Mouse (Mus musculus) ZHBTc4 (cell line): ENCODE measurements at regions not wholly inside any gene's neighbourhood (a gene's known extent, or its start where the extent isn't known, plus 50 kb on each side); places are given as distances from the start of the nearest gene placed in this dataset.

Source experiments
- DNase-seq: peaks from one replicate; pipeline ENCODE4 v3.0.0-alpha.2; 2011; ENCODE audit warnings: low read depth, low spot score

GRCm38 (mm10) chr13:72023666-72024065 is 60.1 kb upstream of the Irx1 start:
- DNase-seq: no peak

GRCm38 (mm10) chr13:72043930-72044470 is 80.5 kb upstream of the Irx1 start:
- no peak for DNase-seq

GRCm38 (mm10) chr13:72056469-72056868 is 92.9 kb upstream of the Irx1 start:
- no peak for DNase-seq

- DNase-seq: no peak
Measured at GRCm38 (mm10) chr13:72061659-72062058, 98.1 kb upstream of the Irx1 start.

- no peak for DNase-seq
Measured at GRCm38 (mm10) chr13:72063278-72063761, 99.8 kb upstream of the Irx1 start.

GRCm38 (mm10) chr13:72096585-72096984 is 133.1 kb upstream of the Irx1 start:
- peak; percentile 9 for DNase-seq

GRCm38 (mm10) chr13:72097268-72097667 is 133.7 kb upstream of the Irx1 start:
- DNase-seq: no peak

- DNase-seq: no peak
Measured at GRCm38 (mm10) chr13:72097811-72098210, 134.3 kb upstream of the Irx1 start.

GRCm38 (mm10) chr13:72100741-72101140 is 137.2 kb upstream of the Irx1 start:
- DNase-seq: no peak

DNA sequence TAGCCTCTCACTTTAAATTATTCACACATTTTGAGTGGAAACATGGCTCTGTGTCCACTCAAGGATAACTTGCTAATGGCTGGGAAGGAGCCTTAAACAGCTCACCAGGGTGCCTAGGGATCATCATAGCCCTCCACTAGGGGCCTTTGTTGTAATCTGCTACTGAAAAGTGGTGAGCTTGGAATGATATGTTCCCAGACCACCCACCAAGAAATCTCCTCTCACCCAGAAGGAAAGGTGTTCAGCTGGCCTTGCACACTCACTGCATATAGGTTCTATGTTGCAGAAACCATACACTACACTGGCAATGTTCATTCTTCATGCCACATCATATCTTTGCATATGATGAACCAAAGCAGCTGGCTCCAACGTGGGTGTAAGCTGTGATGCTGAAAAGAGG is 145.1 kb upstream of the Irx1 start:
- DNase-seq: peak; percentile 7

- no peak for DNase-seq
Measured at GRCm38 (mm10) chr13:72113942-72114341, 150.4 kb upstream of the Irx1 start.

DNA sequence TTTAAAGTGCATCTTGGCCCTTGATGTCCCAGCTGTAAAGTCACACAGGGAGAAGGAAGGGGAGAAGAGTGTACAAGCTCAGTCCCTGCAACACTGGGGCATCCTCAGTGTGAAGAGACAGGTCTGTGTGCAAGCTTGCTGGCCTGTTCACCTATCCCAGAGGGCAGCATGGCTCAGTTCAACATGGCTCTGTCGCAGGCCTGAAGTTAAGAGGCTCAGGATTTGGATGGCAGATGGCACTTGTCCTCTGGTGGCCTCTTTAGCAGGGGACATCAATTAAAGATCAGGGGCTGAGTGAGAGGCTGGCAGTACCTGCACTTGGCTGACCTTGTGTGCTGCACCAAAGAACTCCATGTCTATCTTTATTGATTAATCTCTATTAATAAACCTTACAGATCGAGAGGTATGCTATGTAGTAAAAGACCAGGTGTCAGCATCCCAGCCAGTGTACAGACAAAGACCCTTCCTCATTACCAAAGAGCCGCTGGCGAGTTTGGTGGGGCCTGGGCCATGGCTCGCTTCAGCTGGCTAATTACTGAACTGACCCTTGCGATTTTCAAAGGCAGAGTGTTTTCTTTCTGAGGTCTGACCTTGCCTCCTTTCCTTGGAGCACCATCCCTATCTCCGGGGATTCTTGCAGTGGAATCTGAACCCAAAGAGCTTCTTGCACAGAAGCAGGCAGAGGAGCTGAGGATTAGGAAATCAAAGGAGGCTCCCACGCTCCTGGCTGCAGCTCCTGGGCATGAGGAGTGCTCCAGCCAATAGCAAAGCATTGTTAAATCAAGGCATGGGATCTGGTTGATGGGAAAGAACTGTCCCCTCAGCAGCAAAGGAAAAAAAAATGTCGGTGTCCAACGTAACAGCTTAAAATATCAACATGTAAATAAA is 151.5 kb upstream of the Irx1 start:
- no peak for DNase-seq

DNA sequence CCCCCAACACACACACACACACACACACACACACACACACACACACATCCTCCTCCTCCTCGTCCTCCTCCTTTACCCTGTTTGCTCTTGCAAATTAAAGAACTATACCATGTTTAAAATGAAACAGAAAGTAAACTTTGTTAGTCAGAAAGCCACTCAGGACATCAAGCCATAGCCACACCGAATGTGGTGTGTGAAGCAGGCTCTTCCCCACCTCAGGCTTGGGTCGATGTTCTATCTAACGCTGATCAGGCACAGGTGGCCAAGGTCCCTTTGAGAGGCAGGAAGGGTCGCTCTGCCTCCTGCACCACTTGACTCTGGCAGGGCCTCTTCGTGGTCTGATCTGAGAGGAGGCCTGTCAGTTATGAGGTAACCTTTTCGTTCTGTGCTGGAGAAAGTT is 156.9 kb upstream of the Irx1 start:
- no peak for DNase-seq

GRCm38 (mm10) chr13:72120911-72121553 is 157.5 kb upstream of the Irx1 start:
- DNase-seq: no peak

DNA sequence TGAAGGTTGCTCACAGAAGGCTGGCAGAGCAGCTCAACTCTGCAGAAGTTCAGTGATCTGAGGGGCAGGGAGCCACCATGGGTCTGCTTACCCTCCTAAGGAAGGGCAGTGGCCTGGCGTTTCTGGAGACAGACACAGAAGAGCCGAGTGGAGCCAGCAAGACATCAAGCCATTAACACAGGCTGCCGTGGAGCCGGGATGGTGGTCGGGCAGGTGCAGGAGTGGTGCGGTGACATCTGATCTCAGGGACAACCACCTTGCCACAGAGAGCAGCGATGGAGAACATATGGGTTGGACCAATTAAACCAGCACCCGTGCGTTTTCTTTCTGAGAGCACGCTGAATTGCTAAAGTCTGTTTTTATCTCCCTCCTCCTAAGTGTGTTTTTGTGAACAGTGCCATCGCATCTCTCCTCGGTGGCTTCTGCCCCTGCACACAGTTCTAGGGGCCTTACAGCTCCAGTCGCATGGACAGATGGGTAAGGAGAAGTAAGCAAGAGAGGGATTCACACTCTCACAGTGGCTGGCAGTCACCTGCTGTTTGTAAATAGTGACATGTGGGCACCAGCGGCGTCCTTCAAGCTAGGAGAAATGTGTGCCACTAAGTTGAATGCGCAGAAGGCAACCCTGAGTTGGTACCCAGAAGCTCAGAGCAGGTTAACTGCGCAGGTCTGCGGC is 158.2 kb upstream of the Irx1 start:
- peak; percentile 2 for DNase-seq

- DNase-seq: peak; percentile 7
Measured at GRCm38 (mm10) chr13:72122230-72122627, 158.7 kb upstream of the Irx1 start.

DNA sequence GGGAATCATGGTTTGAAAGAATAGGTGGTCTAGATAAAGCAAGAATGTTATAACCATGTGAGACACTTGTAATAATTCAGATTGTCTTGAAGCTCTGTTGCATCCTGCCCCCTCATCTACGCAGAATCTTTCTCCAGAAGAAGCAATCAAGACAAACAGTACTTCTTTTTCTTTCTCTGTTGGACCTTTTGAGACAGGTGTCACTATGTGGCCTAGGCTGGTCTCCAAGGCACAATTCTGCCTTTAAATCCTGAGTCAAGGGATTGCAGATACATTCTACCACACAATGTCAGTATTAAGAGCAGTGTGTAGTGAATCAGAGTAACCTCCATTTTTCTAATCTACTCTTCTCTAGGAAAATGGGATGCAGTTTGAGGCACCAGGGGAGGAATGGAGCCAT is 164.8 kb upstream of the Irx1 start:
- DNase-seq: no peak

DNA sequence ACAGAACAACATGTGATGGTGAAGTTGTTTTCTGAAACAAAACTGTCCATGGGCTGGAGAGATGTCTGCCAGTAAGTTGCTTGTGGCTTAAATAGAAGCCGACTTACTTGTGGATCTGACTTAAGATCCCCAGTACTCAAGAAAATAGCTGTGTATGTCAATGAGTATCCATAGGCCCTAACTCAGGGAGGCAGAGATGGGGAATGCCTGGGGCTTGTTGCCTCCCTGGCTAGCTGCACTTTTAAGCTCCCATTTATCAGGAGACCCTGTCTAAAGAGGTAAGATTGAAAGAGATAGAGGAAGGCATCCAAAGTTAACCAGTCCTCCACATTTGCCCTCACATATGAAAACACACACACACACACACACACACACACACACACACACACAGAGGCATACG is 167.8 kb upstream of the Irx1 start:
- DNase-seq: no peak

GRCm38 (mm10) chr13:72134101-72134768 is 170.7 kb upstream of the Irx1 start:
- DNase-seq: peak; percentile 20

DNA sequence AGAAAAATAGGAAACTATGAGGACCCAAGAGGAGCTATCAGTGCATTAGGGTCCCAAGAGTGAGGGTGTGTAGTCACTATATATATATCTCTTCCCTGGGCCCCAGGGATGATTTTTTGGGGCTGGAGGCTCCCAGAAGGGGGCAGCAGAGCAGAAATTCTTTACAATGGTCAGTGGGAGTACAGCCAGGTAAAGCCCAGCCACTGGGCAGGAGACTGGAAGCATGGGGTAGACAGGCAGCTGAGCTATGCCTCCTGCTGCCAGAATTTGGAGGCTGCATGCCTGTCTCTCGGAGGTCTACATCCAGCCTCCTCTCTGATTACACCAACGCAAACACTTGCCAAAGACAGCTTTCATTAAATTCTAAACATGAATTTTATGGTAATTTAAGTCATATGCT is 202.7 kb upstream of the Irx1 start:
- DNase-seq: no peak

DNA sequence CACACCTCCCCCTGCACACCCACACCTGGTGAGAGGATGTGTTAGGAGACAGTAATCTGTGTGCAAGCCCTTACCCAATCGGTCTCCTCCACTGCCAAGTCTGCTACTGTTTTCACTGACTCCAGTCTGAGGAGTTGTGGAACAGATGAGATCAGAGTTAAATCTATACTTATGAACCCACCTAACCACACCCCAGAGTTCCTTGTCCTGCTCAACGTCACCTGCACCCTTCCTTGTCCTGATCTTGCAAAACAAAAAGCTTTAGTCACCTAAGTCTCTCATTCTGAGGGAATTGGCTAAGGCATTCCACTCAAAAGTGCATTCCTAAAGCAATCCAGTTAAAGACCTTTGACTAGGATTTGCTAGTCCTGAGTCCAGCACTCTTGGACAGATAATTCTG is 203.9 kb upstream of the Irx1 start:
- DNase-seq: no peak

GRCm38 (mm10) chr13:72183636-72184035 is 220.1 kb upstream of the Irx1 start:
- no peak for DNase-seq
